Mouse (Mus musculus) liver, postnatal 0 days (tissue): ENCODE measurements around the gene Spsb1.

Source experiments
- CTCF ChIP-seq: sonication (generic); IDR thresholded peaks from 2 replicates; pipeline ENCODE4 v1.5.1; 2016; ENCODE audit warnings: antibody characterized with exemption, low read depth
- EP300 ChIP-seq: IDR thresholded peaks from 2 replicates; pipeline ENCODE4 v1.6.1; 2016; ENCODE audit warnings: antibody characterized with exemption, low read depth, mild to moderate bottlenecking

GRCm38 (mm10) chr4:149901349-149901782 is 53.5 kb downstream of the Spsb1 start:
- TF ChIP-seq CTCF (no peak), EP300 (no peak)
